Mouse (Mus musculus) liver, embryonic 11.5 days (tissue): Measurements from ENCODE around the gene H3f3b. TPM values are rescaled to one million over a fixed set of nuclear protein-coding genes. Genes with fewer than 3 reads are reported as not detected.

Source experiments
- ATAC-seq: fragments of 200-750 bp; cut with Nextera tagmentation; replicated peaks from 2 replicates; pipeline ENCODE4 v1.8.0; 2017; ENCODE audit warnings: moderate number of reproducible peaks, mild to moderate bottlenecking, moderate TSS enrichment, moderate library complexity; ENCODE audit not compliant: low FRiP score
- DNase-seq: peaks from one replicate; pipeline ENCODE4 v3.0.0-alpha.2; 2017; ENCODE audit warnings: low spot score
- H3K27ac ChIP-seq: fragments of 300-500 bp; sonication (generic); 2 replicates; pipeline ENCODE4 v1.5.1; 2014; ENCODE audit warnings: mild to moderate bottlenecking, low read depth, low read length, control low read depth
- H3K27me3 ChIP-seq: fragments of 300-500 bp; sonication (generic); replicated peaks from 2 replicates; pipeline ENCODE4 v1.6.1; 2014; ENCODE audit warnings: low read length, mixed read lengths; ENCODE audit not compliant: control insufficient read depth, insufficient read depth
- H3K36me3 ChIP-seq: fragments of 300-500 bp; sonication (generic); 2 replicates; pipeline ENCODE4 v1.6.1; 2014; ENCODE audit warnings: mild to moderate bottlenecking, low read length, moderate library complexity, mixed read lengths; ENCODE audit not compliant: control insufficient read depth, insufficient read depth
- H3K4me1 ChIP-seq: fragments of 300-500 bp; sonication (generic); replicated peaks from 2 replicates; pipeline ENCODE4 v1.6.1; 2014; ENCODE audit warnings: low read length, mixed read lengths; ENCODE audit not compliant: control insufficient read depth, insufficient read depth
- H3K4me2 ChIP-seq: fragments of 300-500 bp; sonication (generic); 2 replicates; pipeline ENCODE4 v1.6.1; 2014; ENCODE audit warnings: mild to moderate bottlenecking, control low read depth, moderate library complexity
- H3K4me3 ChIP-seq: fragments of 300-500 bp; sonication (generic); 2 replicates; pipeline ENCODE4 v1.5.1; 2014; ENCODE audit warnings: low read depth, low read length, control low read depth
- H3K9ac ChIP-seq: fragments of 300-500 bp; sonication (generic); 2 replicates; pipeline ENCODE4 v1.6.1; 2014; ENCODE audit warnings: low read depth, low read length, control low read depth
- H3K9me3 ChIP-seq: fragments of 300-500 bp; sonication (generic); 2 replicates; pipeline ENCODE4 v1.6.1; 2016; ENCODE audit warnings: low read length, inconsistent platforms, mixed read lengths; ENCODE audit not compliant: control insufficient read depth
- WGBS: fragments of 180-500 bp; shearing (Covaris S2); extraction: QIAGEN DNeasy Blood & Tissue Kit; methylation state at CpG from one replicate; pipeline ENCODE4 v1.1.7; 2014; 5-methylcytosine and 5-hydroxymethylcytosine counted together
- polyA plus RNA-seq: library from polyadenylated mRNA; unstranded; fragments of >200 nt; fragmentation: Nextera tagmentation; extraction: Ambion mirVana; gene quantifications from 2 replicates; pipeline ENCODE4 v1.2.1, GENCODE M21; 2014

The H3f3b gene
- polyA plus RNA-seq, 1 experiment from 2014 or later = 1,141 TPM

DNA sequence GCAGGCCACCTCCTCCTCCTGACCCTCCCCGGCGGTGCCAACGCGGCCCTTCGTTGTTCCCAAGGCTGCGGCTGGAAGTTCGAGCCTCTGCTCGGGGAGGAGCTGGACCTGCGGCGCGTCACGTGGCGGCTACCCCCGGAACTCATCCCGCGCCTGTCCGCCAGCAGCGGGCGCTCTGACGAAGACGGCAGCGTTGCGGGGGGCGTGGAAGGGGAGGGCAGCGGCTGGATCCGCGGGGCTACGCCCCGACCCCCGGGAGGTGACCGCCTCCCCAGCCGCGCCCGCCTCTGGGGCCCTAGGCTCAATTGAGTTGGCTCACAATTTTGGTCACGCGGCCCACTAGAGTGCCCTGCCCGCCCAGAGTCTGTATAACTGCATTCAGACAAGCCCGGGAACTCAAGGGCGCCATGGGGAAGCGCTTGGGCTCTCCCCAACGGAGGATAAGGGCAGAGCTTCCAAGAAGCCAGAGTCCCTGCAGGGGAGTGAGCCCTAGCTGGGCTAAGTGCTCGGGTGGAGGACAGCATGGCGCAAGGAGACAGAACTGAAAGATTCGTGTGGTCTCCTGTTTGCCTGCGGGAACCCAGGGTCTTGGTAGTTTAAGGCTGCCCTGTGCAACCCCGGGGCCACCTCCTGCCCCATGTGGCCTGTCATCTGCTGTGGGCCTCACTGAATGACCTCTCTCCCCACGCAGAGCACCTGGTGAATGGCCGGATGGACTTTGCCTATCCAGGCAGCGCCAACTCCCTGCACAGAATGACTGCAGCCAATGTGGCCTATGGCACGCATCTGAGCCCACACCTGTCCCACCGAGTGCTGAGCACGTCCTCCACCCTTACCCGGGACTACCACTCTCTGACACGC is 22.7 kb downstream of the H3f3b start:
- WGBS = 6% methylated on average over 54 of the region's 54 CpGs
- H3K4me3 ChIP-seq = peak overlapping the region; percentile 41
- peak overlapping the region; percentile 79 for H3K4me2 ChIP-seq
- DNase-seq = peak; percentile 95
- H3K9me3 ChIP-seq = no peaks in the 10 kb centered on the region
- ATAC-seq = peak; percentile 81
- peaks cover 2% of the 10 kb centered on the region; the same call in 1 of the 2 replicates for H3K27me3 ChIP-seq
- peaks cover 16% of the 10 kb centered on the region; the same call in 1 of the 2 replicates for H3K36me3 ChIP-seq
- peak overlapping the region; percentile 87 for H3K27ac ChIP-seq
- peaks cover 23% of the 10 kb centered on the region for H3K4me1 ChIP-seq
- H3K9ac ChIP-seq = peak overlapping the region; percentile 73

DNA sequence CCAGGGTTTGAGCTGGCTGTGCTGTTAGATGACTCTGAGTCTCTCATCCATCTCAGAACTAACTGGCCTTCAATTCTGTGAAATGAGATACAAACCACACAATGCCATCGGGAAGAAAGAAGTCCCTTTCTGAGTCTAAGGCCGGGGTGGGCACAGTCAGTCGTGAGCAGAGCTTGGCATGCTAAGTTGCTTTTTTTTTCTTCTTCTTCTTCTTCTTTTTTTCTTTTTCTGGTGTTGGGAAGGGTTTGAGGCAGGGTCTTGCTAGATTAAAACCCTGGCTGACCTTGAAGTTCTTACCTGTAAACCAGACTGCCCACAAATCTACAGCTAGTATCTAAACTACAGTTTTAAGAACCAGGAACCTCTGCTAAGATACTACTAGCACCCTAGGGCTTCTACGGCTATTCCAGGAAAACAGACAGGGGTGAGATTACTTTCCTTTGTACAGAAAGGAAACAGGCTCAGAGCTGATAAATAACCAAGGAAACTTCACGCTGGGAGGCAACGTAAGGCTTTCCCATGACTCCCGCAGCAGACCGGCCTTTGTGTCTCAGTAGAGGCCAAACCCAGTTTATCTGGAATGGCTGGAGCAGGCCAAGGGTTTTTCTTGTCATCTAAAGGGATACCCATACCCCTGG is 23.5 kb downstream of the H3f3b start:
- no peak for DNase-seq
- Histone ChIP-seq H3K4me1 (peaks cover 28% of the 10 kb centered on the region), H3K4me2 (peak overlapping the region; percentile 79), H3K27me3 (peaks cover 6% of the 10 kb centered on the region; the same call in 1 of the 2 replicates), H3K27ac (peak overlapping the region; percentile 87), H3K4me3 (peak overlapping the region; percentile 41), H3K9me3 (no peaks in the 10 kb centered on the region), H3K9ac (peak overlapping the region; percentile 61), H3K36me3 (peaks cover 9% of the 10 kb centered on the region; the same call in 1 of the 2 replicates)
- 20% methylated on average over 8 of the region's 8 CpGs for WGBS
- ATAC-seq = no peak

DNA sequence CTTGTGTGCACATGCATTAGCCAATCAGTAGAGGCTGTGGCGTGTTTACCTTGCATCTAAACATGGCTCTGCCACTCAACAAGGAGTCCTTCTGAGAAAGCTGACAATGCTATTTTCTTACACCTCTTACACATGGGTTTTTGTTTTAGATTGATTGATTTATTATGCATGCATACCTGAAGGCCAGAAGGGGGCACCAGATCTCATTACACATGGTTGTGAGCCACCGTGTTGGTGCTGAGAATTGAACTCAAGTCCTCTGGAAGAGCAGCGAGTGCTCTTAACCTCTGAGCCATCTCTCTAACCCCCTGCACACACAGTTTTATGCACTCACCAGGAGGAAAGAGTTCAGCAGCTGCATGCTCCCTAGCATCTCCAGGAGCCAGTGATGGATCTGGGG is 24.9 kb downstream of the H3f3b start:
- peaks cover 6% of the 10 kb centered on the region; the same call in 1 of the 2 replicates for H3K27me3 ChIP-seq
- H3K9me3 ChIP-seq = no peaks in the 10 kb centered on the region
- no peak overlapping the region for H3K27ac ChIP-seq
- 83% methylated on average over 3 of the region's 3 CpGs for WGBS
- H3K36me3 ChIP-seq = peaks cover 3% of the 10 kb centered on the region; the same call in 1 of the 2 replicates
- no peak overlapping the region for H3K4me2 ChIP-seq
- no peak overlapping the region for H3K4me3 ChIP-seq
- ATAC-seq = no peak
- H3K9ac ChIP-seq = no peak overlapping the region
- H3K4me1 ChIP-seq = peaks cover 33% of the 10 kb centered on the region
- DNase-seq = no peak

DNA sequence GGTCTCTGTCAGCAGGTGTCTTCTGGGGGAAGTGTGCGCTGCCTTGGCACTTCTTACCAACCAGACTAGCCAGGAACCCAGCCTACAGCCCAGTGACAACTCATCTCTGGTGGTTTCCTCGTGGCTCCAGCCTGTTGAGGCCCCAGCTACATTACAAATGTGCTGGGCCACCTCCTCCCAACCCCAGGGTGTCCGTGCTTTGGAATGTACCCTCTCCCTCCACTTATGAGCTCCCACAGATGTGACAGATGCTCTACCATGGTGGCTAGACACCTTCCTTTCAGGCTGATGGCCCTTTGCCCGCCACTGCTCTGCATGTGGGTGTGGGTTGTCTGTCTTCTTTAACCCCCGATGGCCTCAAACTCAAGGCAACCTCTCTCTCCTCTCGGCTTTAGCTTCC is 26.0 kb downstream of the H3f3b start:
- Histone ChIP-seq H3K27me3 (peaks cover 6% of the 10 kb centered on the region; the same call in 1 of the 2 replicates), H3K4me1 (peaks cover 33% of the 10 kb centered on the region), H3K4me2 (no peak overlapping the region), H3K36me3 (no peaks in the 10 kb centered on the region), H3K9ac (no peak overlapping the region), H3K4me3 (no peak overlapping the region), H3K9me3 (no peaks in the 10 kb centered on the region), H3K27ac (no peak overlapping the region)
- WGBS = 69% methylated on average over 6 of the region's 6 CpGs
- no peak for ATAC-seq
- no peak for DNase-seq

DNA sequence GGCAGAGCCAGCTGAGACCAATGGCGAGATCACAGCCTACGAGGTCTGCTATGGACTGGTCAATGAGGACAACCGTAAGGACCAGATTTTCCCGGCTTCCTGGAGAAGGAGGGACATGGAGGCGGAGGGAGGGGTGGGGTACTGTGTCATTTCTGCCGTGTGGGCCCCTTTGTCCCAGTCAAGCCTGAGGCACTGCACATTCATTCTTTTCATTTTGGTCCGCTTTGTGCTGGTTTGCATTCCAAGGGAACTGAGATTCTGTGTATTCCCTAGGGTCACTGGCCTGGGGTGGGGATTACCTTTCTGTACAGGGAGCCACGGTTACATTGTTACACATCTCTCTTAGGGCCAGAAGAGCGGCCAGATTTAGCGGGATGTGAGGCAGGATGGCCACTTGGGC is 27.2 kb downstream of the H3f3b start:
- Histone ChIP-seq H3K4me3 (no peak overlapping the region), H3K9me3 (no peaks in the 10 kb centered on the region), H3K36me3 (no peaks in the 10 kb centered on the region), H3K27me3 (peaks cover 6% of the 10 kb centered on the region; the same call in 1 of the 2 replicates), H3K9ac (no peak overlapping the region), H3K27ac (no peak overlapping the region), H3K4me1 (peaks cover 28% of the 10 kb centered on the region), H3K4me2 (no peak overlapping the region)
- DNase-seq (no peak), ATAC-seq (no peak)
- 64% methylated on average over 10 of the region's 10 CpGs for WGBS

DNA sequence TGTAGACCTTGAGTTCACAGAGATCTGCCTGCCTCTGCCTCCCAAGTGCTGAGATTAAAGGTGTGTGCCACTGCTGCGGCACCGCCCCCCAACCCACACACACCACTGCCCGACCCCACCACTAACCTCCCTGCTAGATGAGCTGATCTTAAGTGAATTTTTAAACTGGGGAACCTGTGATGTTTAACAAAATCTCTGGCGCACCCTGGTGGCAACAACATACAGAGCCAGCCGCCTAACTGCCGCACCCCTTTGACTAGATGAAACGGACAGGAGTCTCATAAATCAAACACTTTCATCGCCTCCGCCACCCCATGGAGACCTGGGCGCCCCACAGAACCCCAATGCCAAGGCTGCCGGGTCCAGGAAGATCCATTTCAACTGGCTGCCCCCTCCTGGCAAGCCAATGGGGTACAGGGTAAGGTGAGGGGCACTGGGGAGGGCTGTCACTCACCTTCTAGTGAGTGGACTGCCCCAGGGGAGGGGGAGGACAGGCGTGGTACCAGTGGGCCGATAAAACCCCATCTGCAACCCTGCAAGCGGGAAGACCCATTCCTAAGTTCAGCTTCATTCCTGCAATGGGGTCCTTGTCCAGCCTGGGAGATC is 28.1 kb downstream of the H3f3b start:
- WGBS = 9% methylated on average over 14 of the region's 14 CpGs
- Histone ChIP-seq H3K9ac (no peak overlapping the region), H3K4me3 (no peak overlapping the region), H3K9me3 (no peaks in the 10 kb centered on the region), H3K27ac (no peak overlapping the region), H3K36me3 (no peaks in the 10 kb centered on the region), H3K4me2 (peak overlapping the region; percentile 12; the same call in 1 of the 2 replicates), H3K4me1 (peaks cover 21% of the 10 kb centered on the region), H3K27me3 (peaks cover 6% of the 10 kb centered on the region; the same call in 1 of the 2 replicates)
- ATAC-seq (no peak), DNase-seq (peak; percentile 71)

DNA sequence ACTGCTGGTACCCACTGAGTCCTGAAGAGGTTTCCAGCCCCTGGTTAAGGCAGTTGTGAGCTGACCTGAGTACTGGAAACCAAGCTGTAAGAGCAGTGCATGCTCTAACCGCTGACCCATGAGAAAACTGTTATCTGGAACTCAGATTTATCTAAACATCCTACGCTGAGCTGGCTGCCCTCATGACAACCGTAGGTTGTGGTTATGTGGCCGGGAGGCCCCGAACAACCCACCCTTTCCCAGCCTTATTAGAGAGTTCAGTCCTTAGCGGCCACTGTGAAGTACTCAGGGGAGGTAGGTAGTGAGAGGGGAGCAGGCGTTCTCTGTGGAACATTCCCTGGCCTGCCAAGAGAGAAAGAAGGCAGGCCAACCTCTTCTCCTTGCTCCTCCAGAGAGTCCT is 28.7 kb downstream of the H3f3b start:
- Histone ChIP-seq H3K27ac (no peak overlapping the region), H3K36me3 (no peaks in the 10 kb centered on the region), H3K9me3 (no peaks in the 10 kb centered on the region), H3K27me3 (peaks cover 6% of the 10 kb centered on the region; the same call in 1 of the 2 replicates), H3K4me3 (no peak overlapping the region), H3K4me2 (peak overlapping the region; percentile 9; the same call in 1 of the 2 replicates), H3K9ac (no peak overlapping the region), H3K4me1 (peaks cover 18% of the 10 kb centered on the region)
- ATAC-seq (no peak), DNase-seq (no peak)
- WGBS = 41% methylated on average over 7 of the region's 7 CpGs

DNA sequence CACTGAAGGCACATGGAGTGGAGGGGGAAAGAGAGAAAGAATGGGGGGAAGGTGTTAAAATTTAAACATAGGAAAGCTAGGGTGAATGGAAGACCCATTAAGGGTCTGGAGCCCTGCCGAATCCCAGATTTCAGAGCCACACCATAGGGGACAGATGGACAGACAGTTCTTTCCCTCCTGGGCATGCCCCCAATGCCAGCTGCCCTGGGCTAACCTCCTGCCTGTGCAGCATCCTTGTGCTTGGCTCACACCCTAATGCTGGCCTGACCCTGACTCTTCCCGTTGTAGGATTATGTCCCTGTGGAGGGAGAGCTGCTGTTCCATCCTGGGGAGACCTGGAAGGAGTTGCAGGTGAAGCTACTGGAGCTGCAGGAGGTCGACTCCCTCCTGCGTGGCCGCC is 30.1 kb downstream of the H3f3b start:
- no peak overlapping the region for H3K4me3 ChIP-seq
- peaks cover 6% of the 10 kb centered on the region; the same call in 1 of the 2 replicates for H3K27me3 ChIP-seq
- no peaks in the 10 kb centered on the region for H3K9me3 ChIP-seq
- H3K9ac ChIP-seq = no peak overlapping the region
- H3K4me2 ChIP-seq = no peak overlapping the region
- H3K27ac ChIP-seq = no peak overlapping the region
- 56% methylated on average over 5 of the region's 5 CpGs for WGBS
- peaks cover 11% of the 10 kb centered on the region for H3K4me1 ChIP-seq
- ATAC-seq = no peak
- no peak for DNase-seq
- H3K36me3 ChIP-seq = no peaks in the 10 kb centered on the region
